Mouse (Mus musculus): ENCODE measurements around the gene Fgfr2.
"Not testable (repeated sequence)": the region's sequence is repeated elsewhere in the genome, so short reads cannot be mapped to it uniquely, and the experiment has no call there.

Gene Fgfr2

GRCm38 (mm10) chr7:132443134-132443533, 680.0 kb downstream of the Fgfr2 start:
- no peak for DNase-seq (ENCODE audit: low read depth)

- not testable (repeated sequence) for DNase-seq (ENCODE audit: low read depth)
Measured at GRCm38 (mm10) chr7:132442133-132442763, 680.9 kb downstream of the Fgfr2 start.

- DNase-seq (ENCODE audit: low read depth), result no peak
Measured at GRCm38 (mm10) chr7:132439916-132440315, 683.2 kb downstream of the Fgfr2 start.

- no peak for DNase-seq (ENCODE audit: low read depth)
Measured at GRCm38 (mm10) chr7:132438060-132438459, 685.1 kb downstream of the Fgfr2 start.

- no peak for DNase-seq (ENCODE audit: low read depth)
Measured at GRCm38 (mm10) chr7:132437431-132437830, 685.7 kb downstream of the Fgfr2 start.

GRCm38 (mm10) chr7:132435486-132436055, 687.6 kb downstream of the Fgfr2 start:
- DNase-seq (ENCODE audit: low read depth), result peak; percentile 39

GRCm38 (mm10) chr7:132429324-132429723, 693.8 kb downstream of the Fgfr2 start:
- no peak for DNase-seq (ENCODE audit: low read depth)

GRCm38 (mm10) chr7:132428308-132428707, 694.8 kb downstream of the Fgfr2 start:
- peak; percentile 86 for DNase-seq (ENCODE audit: low read depth)

- DNase-seq (ENCODE audit: low read depth), result no peak
Measured at GRCm38 (mm10) chr7:132426069-132426468, 697.1 kb downstream of the Fgfr2 start.

- DNase-seq (ENCODE audit: low read depth), result no peak
Measured at GRCm38 (mm10) chr7:132425364-132425999, 697.7 kb downstream of the Fgfr2 start.

GRCm38 (mm10) chr7:132423570-132423969, 699.6 kb downstream of the Fgfr2 start:
- peak; percentile 22 for DNase-seq (ENCODE audit: low read depth)

GRCm38 (mm10) chr7:132419378-132420255, 703.5 kb downstream of the Fgfr2 start:
- DNase-seq (ENCODE audit: low read depth), result no peak

- no peak for DNase-seq (ENCODE audit: low read depth)
Measured at GRCm38 (mm10) chr7:132416866-132417265, 706.3 kb downstream of the Fgfr2 start.

GRCm38 (mm10) chr7:132415866-132416265, 707.3 kb downstream of the Fgfr2 start:
- no peak for DNase-seq (ENCODE audit: low read depth)

GRCm38 (mm10) chr7:132412520-132412919, 710.6 kb downstream of the Fgfr2 start:
- DNase-seq (ENCODE audit: low read depth), result peak; percentile 79

- no peak for DNase-seq (ENCODE audit: low read depth)
Measured at GRCm38 (mm10) chr7:132411708-132412107, 711.4 kb downstream of the Fgfr2 start.

- DNase-seq (ENCODE audit: low read depth), result no peak
Measured at GRCm38 (mm10) chr7:132410958-132411357, 712.2 kb downstream of the Fgfr2 start.

GRCm38 (mm10) chr7:132409890-132410289, 713.3 kb downstream of the Fgfr2 start:
- DNase-seq (ENCODE audit: low read depth), result no peak

- peak; percentile 97 for DNase-seq (ENCODE audit: low read depth)
Measured at GRCm38 (mm10) chr7:132402377-132403084, 720.6 kb downstream of the Fgfr2 start.

- DNase-seq (ENCODE audit: low read depth), result no peak
Measured at GRCm38 (mm10) chr7:132398487-132398886, 724.7 kb downstream of the Fgfr2 start.

GRCm38 (mm10) chr7:132396661-132397322, 726.4 kb downstream of the Fgfr2 start:
- DNase-seq (ENCODE audit: low read depth), result no peak

Data from 416B (cell line).